Mouse (Mus musculus) spleen, postnatal 0 days (tissue): Measurements from ENCODE around the gene Ahsa2. TPM values are rescaled to one million over a fixed set of nuclear protein-coding genes. Genes with fewer than 3 reads are reported as not detected.

Experiments used
- polyA plus RNA-seq: library from polyadenylated mRNA; unstranded; fragments of >200 nt; fragmentation: Nextera tagmentation; extraction: Ambion mirVana; gene quantifications from 2 replicates; pipeline ENCODE4 v1.2.1, GENCODE M21; 2015

Ahsa2 gene
- polyA plus RNA-seq: 29.5 and 30.2 TPM in 2 replicates

GRCm38 (mm10) chr11:23497718-23498509 lies at the start of gene Ahsa2:
Gene Ahsa2, minus strand, starts transcription at chr11:23498030.

GRCm38 (mm10) chr11:23520473-23521205 lies 22.8 kb upstream of the Ahsa2 start, which contains the start of gene 1700093K21Rik:
Gene 1700093K21Rik, minus strand, starts transcription at chr11:23521155.

Other genes with a start within 250 kb of the Ahsa2 start
- gene Xpo1, start 242.0 kb downstream of the Ahsa2 start, polyA plus RNA-seq: 39.6 and 39.8 TPM in 2 replicates
- gene Usp34, start 191.1 kb downstream of the Ahsa2 start, polyA plus RNA-seq: 13.6 and 16.5 TPM in 2 replicates
- gene 1700093K21Rik, start 23.1 kb upstream of the Ahsa2 start, polyA plus RNA-seq: not detected in 2 replicates
- gene 0610010F05Rik, start 135.6 kb upstream of the Ahsa2 start, polyA plus RNA-seq: 16.1 and 17.1 TPM in 2 replicates
- 16.1 and 16.7 TPM in 2 replicates for gene Pus10, start 167.6 kb upstream of the Ahsa2 start, polyA plus RNA-seq
- 12.5 and 14.3 TPM in 2 replicates for gene Pex13, start 167.9 kb upstream of the Ahsa2 start, polyA plus RNA-seq